Mouse (Mus musculus) megakaryocyte, embryonic 14.5 days (primary cell): ENCODE measurements around the gene Ppm1g. TPM values are rescaled to one million over a fixed set of nuclear protein-coding genes. Genes with fewer than 3 reads are reported as not detected.
A peak's percentile ranks its signal among the peaks of the same experiment; 100 is the strongest.

Experiments
- H3K27me3 ChIP-seq: replicated peaks from 2 replicates; pipeline ENCODE3; 2012; ENCODE audit warnings: inconsistent platforms
- H3K36me3 ChIP-seq: replicated peaks from 2 replicates; pipeline ENCODE3; 2012; ENCODE audit warnings: low read length, inconsistent platforms, mixed read lengths
- H3K4me1 ChIP-seq: 2 replicates; pipeline ENCODE4 v1.6.1; 2012; ENCODE audit warnings: inconsistent platforms
- H3K4me3 ChIP-seq: replicated peaks from 2 replicates; pipeline ENCODE3; 2012; ENCODE audit warnings: moderate library complexity, mild to moderate bottlenecking, inconsistent platforms
- H3K9me3 ChIP-seq: 2 replicates; pipeline ENCODE4 v1.6.1; 2012; ENCODE audit warnings: inconsistent platforms
- FLI1 ChIP-seq: IDR thresholded peaks from 2 replicates; pipeline ENCODE4 v1.6.1; 2012; ENCODE audit warnings: low read length, inconsistent platforms, mixed read lengths
- GATA1 ChIP-seq: IDR thresholded peaks from 3 replicates; pipeline ENCODE4 v1.6.1; 2012; ENCODE audit warnings: mixed read lengths, low read length, inconsistent platforms, borderline replicate concordance
- polyA plus RNA-seq: library from polyadenylated mRNA; stranded (reverse); fragments of >175 nt; gene quantifications from 2 replicates; pipeline ENCODE4 v1.2.3, GENCODE M21; 2012; ENCODE audit warnings: low replicate concordance; ENCODE audit not compliant: insufficient read depth

Gene Ppm1g
- polyA plus RNA-seq, 1 experiment, result 188 TPM

GRCm38 (mm10) chr5:31201042-31201741 is 19.3 kb downstream of the Ppm1g start:
- no peaks in the 10 kb centered on the region for H3K9me3 ChIP-seq
- H3K27me3 ChIP-seq, result no peaks in the 10 kb centered on the region
- H3K36me3 ChIP-seq, result peaks cover 86% of the 10 kb centered on the region
- peaks cover 71% of the 10 kb centered on the region for H3K4me1 ChIP-seq
- TF ChIP-seq GATA1 (no peak), FLI1 (no peak)
- peak overlapping the region; percentile 92 for H3K4me3 ChIP-seq

- Histone ChIP-seq H3K9me3 (no peaks in the 10 kb centered on the region), H3K27me3 (no peaks in the 10 kb centered on the region), H3K4me3 (peak overlapping the region; percentile 92), H3K4me1 (peaks cover 76% of the 10 kb centered on the region), H3K36me3 (peaks cover 86% of the 10 kb centered on the region)
- TF ChIP-seq GATA1, result no peak
- no peak for TF ChIP-seq FLI1
These were observed 20.1 kb downstream of the Ppm1g start for GRCm38 (mm10) chr5:31200327-31200768.

DNA sequence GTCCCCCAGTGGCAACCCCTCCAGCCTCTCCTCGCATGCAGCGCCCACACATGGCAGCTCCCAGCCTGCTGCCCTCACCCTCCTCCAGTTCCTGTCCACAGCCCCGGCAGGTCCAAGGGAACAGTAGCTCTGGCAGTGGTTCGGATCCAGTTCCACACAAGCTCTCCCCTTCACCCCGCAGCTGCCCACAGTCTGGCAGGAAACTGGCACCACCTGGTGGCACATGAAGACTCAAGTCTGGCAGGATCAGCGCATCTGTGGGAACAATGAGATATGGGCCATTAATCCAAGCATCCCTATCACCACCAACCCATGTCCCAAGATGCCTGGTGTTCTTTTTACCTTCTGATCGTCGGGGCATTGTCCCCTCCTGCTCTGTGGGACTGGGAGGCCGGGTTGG is 20.6 kb downstream of the Ppm1g start:
- Histone ChIP-seq H3K4me1 (peaks cover 79% of the 10 kb centered on the region), H3K27me3 (no peaks in the 10 kb centered on the region), H3K4me3 (peak overlapping the region; percentile 92), H3K36me3 (peaks cover 86% of the 10 kb centered on the region), H3K9me3 (no peaks in the 10 kb centered on the region)
- TF ChIP-seq GATA1 (no peak), FLI1 (no peak)

DNA sequence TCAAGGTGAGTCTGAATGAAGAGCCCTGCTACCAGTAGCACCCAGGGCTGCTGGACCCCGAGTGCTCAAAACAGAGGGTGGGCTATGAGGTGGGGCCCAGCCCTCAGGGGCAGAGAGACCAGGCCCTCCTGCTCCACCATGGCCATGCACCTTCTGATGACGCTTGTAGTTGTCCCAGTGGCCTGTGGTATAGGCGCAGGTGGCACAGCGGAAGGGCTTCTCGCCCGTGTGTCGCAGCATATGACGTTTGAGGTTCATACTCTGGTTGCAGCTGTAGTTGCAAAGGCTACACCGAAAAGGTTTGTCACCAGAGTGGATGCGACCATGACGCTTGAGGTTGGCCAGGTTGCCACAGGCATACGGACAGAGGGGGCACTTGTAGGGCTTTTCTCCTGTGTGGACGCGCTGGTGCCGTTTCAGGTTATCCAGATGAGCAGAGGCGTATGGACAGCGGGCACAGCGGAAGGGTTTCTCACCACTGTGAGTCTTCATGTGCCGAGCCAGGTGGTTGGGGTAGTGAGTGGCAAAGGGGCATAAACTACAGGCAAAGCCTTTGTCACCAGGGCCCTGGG is 21.1 kb downstream of the Ppm1g start:
- Histone ChIP-seq H3K4me1 (peaks cover 80% of the 10 kb centered on the region), H3K36me3 (peaks cover 86% of the 10 kb centered on the region), H3K27me3 (no peaks in the 10 kb centered on the region), H3K4me3 (peak overlapping the region; percentile 92), H3K9me3 (no peaks in the 10 kb centered on the region)
- TF ChIP-seq FLI1, result no peak
- no peak for TF ChIP-seq GATA1

- Histone ChIP-seq H3K36me3 (peaks cover 82% of the 10 kb centered on the region), H3K4me1 (peaks cover 84% of the 10 kb centered on the region)
- TF ChIP-seq GATA1, result no peak
- TF ChIP-seq FLI1, result no peak
These were observed 21.7 kb downstream of the Ppm1g start for GRCm38 (mm10) chr5:31198616-31199320.

DNA sequence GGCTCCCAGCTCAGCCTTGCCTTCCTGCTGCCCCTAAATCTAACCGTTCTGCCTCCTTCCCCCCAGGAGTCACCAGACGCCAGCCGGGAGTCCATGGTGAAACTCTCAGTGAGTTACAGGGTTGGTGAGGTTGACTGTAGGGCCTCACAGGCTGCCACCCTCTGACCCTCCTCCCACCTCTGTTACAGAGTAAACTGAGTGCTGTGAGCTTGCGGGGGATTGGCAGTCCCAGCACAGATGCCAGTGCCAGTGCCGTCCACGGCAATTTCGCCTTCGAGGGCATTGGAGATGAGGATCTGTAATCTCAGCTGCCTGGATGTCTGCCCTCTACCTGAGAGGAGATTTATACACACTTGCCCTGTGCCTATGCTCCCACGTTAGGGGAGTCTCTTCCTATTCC is 22.3 kb downstream of the Ppm1g start:
- H3K9me3 ChIP-seq, result no peaks in the 10 kb centered on the region
- peaks cover 83% of the 10 kb centered on the region for H3K4me1 ChIP-seq
- TF ChIP-seq FLI1, result no peak
- no peak for TF ChIP-seq GATA1
- no peak overlapping the region for H3K4me3 ChIP-seq
- no peaks in the 10 kb centered on the region for H3K27me3 ChIP-seq
- H3K36me3 ChIP-seq, result peaks cover 76% of the 10 kb centered on the region

More at GRCm38 (mm10) chr5:31198616-31199320, 21.7 kb downstream of the Ppm1g start:
- Histone ChIP-seq H3K9me3 (no peaks in the 10 kb centered on the region), H3K27me3 (no peaks in the 10 kb centered on the region), H3K4me3 (no peak overlapping the region)

GRCm38 (mm10) chr5:31197072-31197471 is 23.4 kb downstream of the Ppm1g start:
- no peaks in the 10 kb centered on the region for H3K27me3 ChIP-seq
- H3K9me3 ChIP-seq, result no peaks in the 10 kb centered on the region
- peaks cover 67% of the 10 kb centered on the region for H3K36me3 ChIP-seq
- TF ChIP-seq GATA1 (no peak), FLI1 (no peak)
- no peak overlapping the region for H3K4me3 ChIP-seq
- peaks cover 78% of the 10 kb centered on the region for H3K4me1 ChIP-seq

- Histone ChIP-seq H3K4me1 (peaks cover 80% of the 10 kb centered on the region), H3K4me3 (no peak overlapping the region), H3K36me3 (peaks cover 71% of the 10 kb centered on the region), H3K27me3 (no peaks in the 10 kb centered on the region), H3K9me3 (no peaks in the 10 kb centered on the region)
- TF ChIP-seq GATA1 (no peak), FLI1 (no peak)
These were observed 24.3 kb downstream of the Ppm1g start for GRCm38 (mm10) chr5:31196207-31196606.

DNA sequence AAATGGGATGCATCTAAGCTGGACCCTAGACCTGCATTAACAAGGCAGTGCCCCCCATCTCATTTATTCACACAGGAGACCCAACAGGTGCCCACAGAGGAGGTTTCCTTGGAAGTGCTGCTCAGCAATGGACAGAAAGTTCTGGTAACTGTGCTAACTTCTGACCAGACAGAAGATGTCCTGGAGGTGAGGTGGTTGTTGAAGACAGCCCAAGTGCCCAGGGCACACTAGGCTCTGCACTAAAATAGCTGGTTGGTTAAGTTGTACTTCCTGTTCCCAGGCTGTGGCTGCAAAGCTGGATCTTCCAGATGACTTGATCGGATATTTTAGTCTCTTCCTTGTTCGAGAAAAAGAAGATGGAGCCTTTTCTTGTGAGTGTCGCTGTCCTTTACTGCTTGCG is 24.8 kb downstream of the Ppm1g start:
- H3K9me3 ChIP-seq, result no peaks in the 10 kb centered on the region
- no peak overlapping the region for H3K4me3 ChIP-seq
- H3K4me1 ChIP-seq, result peaks cover 82% of the 10 kb centered on the region
- H3K36me3 ChIP-seq, result peaks cover 74% of the 10 kb centered on the region
- H3K27me3 ChIP-seq, result no peaks in the 10 kb centered on the region
- TF ChIP-seq FLI1 (no peak), GATA1 (no peak)
